Mouse (Mus musculus) small intestine, adult 10 weeks (tissue): ENCODE measurements around the gene Dscaml1. TPM values are rescaled to one million over a fixed set of nuclear protein-coding genes. Genes with fewer than 3 reads are reported as not detected.

Experiments used
- polyA plus RNA-seq: library from polyadenylated mRNA; stranded (reverse); fragments of 350-450 nt; fragmentation: Illumina TruSeq; extraction: RNeasy Lipid Tissue Mini Kit (QIAGEN cat#74804); gene quantifications from one replicate; pipeline ENCODE4 v1.2.3, GENCODE M21; 2014; ENCODE audit warnings: low replicate concordance

The Dscaml1 gene
- polyA plus RNA-seq = not detected

DNA sequence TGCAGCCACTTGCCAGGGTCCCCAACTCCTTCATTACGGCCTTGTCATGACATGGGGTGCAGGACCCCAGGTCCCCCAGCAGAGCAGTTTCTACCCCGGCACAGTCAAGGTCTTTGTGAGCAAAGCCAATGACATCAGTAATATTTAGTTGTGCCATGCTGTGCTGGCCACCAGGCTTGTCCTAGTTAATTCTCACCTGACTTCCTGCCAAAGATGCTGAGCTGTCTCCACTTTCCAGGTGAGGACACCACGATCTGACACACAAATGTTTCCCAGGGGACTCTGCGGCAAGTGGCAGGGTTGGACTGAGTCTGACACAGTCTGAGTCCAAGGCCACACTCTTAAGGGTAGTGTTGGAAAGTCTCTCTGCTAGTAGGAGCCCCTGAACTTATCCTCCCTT is at the start of gene Dscaml1:
Gene Dscaml1, plus strand, starts transcription at position 173 of the 400 bp plus-strand sequence.

DNA sequence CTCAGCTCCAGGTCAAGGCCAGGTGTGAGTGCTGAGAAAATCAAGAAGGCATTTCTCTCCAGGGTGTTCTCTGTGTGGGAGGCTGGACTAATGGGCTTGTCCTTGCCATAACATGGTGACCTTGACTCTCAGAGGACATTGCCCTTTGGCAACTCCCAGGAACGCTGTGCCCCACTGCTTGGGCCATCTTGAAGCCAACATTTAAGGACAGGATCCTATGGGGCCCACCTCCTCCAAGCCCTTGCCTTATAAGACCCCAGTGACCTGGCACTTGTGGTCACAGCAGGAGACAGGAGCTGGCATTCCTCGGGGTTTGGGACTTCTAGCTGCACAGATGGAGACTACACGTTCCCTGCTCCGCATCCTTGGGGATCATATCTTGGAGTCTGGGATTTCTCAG is 27.0 kb upstream of the Dscaml1 start, which contains the start of gene Fxyd2:
Gene Fxyd2, plus strand, starts transcription at position 236 of the 400 bp plus-strand sequence.

Other genes with a start within 250 kb of the Dscaml1 start
- gene BC049352, start 244.6 kb upstream of the Dscaml1 start, polyA plus RNA-seq = not detected
- 30.0 TPM for gene Tmprss4, start 222.5 kb upstream of the Dscaml1 start, polyA plus RNA-seq
- gene Il10ra, start 157.5 kb upstream of the Dscaml1 start, polyA plus RNA-seq = 0.33 TPM
- gene Tmprss13, start 107.5 kb upstream of the Dscaml1 start, polyA plus RNA-seq = not detected
- 0.37 TPM for gene Fxyd6, start 56.4 kb upstream of the Dscaml1 start, polyA plus RNA-seq
- not detected for gene Fxyd2, start 27.0 kb upstream of the Dscaml1 start, polyA plus RNA-seq